Mouse (Mus musculus): ENCODE measurements around the gene Det1.

Gene Det1

GRCm38 (mm10) chr7:78854051-78854450, 7.0 kb upstream of the Det1 start:
- no peak for DNase-seq (ENCODE audit: low spot score in 2 of 2)

GRCm38 (mm10) chr7:78846066-78846716, 872 bp downstream of the Det1 start:
- DNase-seq (ENCODE audit: low spot score in 2 of 2), result no peak

GRCm38 (mm10) chr7:78841601-78842000, 5.5 kb downstream of the Det1 start:
- DNase-seq (ENCODE audit: low spot score in 2 of 2), result no peak

- no peak for DNase-seq (ENCODE audit: low spot score in 2 of 2)
These were observed 9.8 kb downstream of the Det1 start for GRCm38 (mm10) chr7:78837250-78837649.

GRCm38 (mm10) chr7:78835656-78836055, 11.4 kb downstream of the Det1 start:
- no peak for DNase-seq (ENCODE audit: low spot score in 2 of 2)

- DNase-seq (ENCODE audit: low spot score in 2 of 2), result no peak
These were observed 19.2 kb downstream of the Det1 start for GRCm38 (mm10) chr7:78827749-78828362.

- no peak for DNase-seq (ENCODE audit: low spot score in 2 of 2)
These were observed 20.2 kb downstream of the Det1 start for GRCm38 (mm10) chr7:78826682-78827385.

- DNase-seq (ENCODE audit: low spot score in 2 of 2), result no peak
These were observed 28.7 kb downstream of the Det1 start for GRCm38 (mm10) chr7:78818336-78818735.

GRCm38 (mm10) chr7:78814766-78815165, 32.3 kb downstream of the Det1 start:
- no peak for DNase-seq (ENCODE audit: low spot score in 2 of 2)

GRCm38 (mm10) chr7:78813791-78814190, 33.3 kb downstream of the Det1 start:
- DNase-seq (ENCODE audit: low spot score in 2 of 2), result no peak

GRCm38 (mm10) chr7:78807192-78807591, 39.9 kb downstream of the Det1 start:
- DNase-seq (ENCODE audit: low spot score in 2 of 2), result no peak

GRCm38 (mm10) chr7:78803841-78804240, 43.2 kb downstream of the Det1 start:
- DNase-seq (ENCODE audit: low spot score in 2 of 2), result no peak

GRCm38 (mm10) chr7:78799730-78800496, 47.1 kb downstream of the Det1 start:
- DNase-seq (ENCODE audit: low spot score in 2 of 2), result no peak

- DNase-seq (ENCODE audit: low spot score in 2 of 2), result peak; percentile 64 to 84
These were observed 49.1 kb downstream of the Det1 start for GRCm38 (mm10) chr7:78797843-78798455.

- DNase-seq (ENCODE audit: low spot score in 2 of 2), result peak in 1 of 2 experiments; percentile 56
These were observed 50.4 kb downstream of the Det1 start for GRCm38 (mm10) chr7:78796624-78797023.

- DNase-seq (ENCODE audit: low spot score in 2 of 2), result no peak
These were observed 52.4 kb downstream of the Det1 start for GRCm38 (mm10) chr7:78794571-78795092.

- no peak for DNase-seq (ENCODE audit: low spot score in 2 of 2)
These were observed 53.0 kb downstream of the Det1 start for GRCm38 (mm10) chr7:78793895-78794570.

GRCm38 (mm10) chr7:78791359-78792222, 55.5 kb downstream of the Det1 start:
- DNase-seq (ENCODE audit: low spot score in 2 of 2), result peak; percentile 43 to 77

GRCm38 (mm10) chr7:78787793-78788380, 59.2 kb downstream of the Det1 start:
- peak; percentile 26 to 52 for DNase-seq (ENCODE audit: low spot score in 2 of 2)

GRCm38 (mm10) chr7:78785906-78786305, 61.2 kb downstream of the Det1 start:
- no peak for DNase-seq (ENCODE audit: low spot score in 2 of 2)

Measured in frontal cortex, postnatal 36 days (tissue).